9 mouse cellular contexts compared by ENCODE assay signal in the genomic region with DNA sequence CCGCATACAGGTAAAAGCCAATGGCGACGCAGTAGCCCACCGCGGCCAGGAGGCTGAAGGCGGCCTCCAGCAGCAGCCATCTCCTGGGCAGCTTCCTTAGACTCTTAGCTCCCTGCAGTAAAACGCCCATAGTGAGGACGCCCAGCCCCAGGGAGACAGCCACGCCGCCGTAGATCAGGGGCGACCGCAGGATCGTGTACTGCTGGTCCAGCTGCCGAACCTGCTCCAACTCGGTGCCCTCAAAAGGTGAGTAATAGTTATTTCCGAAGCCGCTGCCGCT. TPM values are rescaled to one million over a fixed set of nuclear protein-coding genes. Genes with fewer than 3 reads are reported as not detected.
DNase-seq lines count a peak whose midpoint lies in the region; ATAC-seq lines count a peak whose summit lies in the region.
"Had no signal": no experiment of that assay in that cellular context is flagged by ENCODE, and none has a peak within 500 bp of the region (broad histone marks: within the 10 kb centered on the region; RNA-seq: fewer than 3 reads in every experiment).

No protein-coding gene starts in this region.

- ATAC-seq in heart, embryonic 16.5 days (replicated peaks; ENCODE audit: extremely low read depth, insufficient read depth, low FRiP score): no peak
- peak; percentile 40; the same call in 1 of the 2 replicates for ATAC-seq in common myeloid progenitor, adult 5-6 weeks (replicated peaks; ENCODE audit: low read depth, poor library complexity, severe bottlenecking)
- peak; percentile 23 to 26; a peak in 2 of 4 replicates for ATAC-seq in hematopoietic stem cell, adult 5-6 weeks (replicated peaks in 1 of 2; ENCODE audit: insufficient read depth in 1 of 2, low FRiP score in 2 of 2, low TSS enrichment in 1 of 2, low read depth in 1 of 2, poor library complexity in 2 of 2, severe bottlenecking in 2 of 2)

- peak overlapping the region; percentile 31; the same call in 1 of the 2 replicates for H3K9ac ChIP-seq in heart, embryonic 16.5 days (ENCODE audit: low read length)

- H3K4me1 ChIP-seq in heart, embryonic 16.5 days (ENCODE audit: control insufficient read depth, insufficient read depth, low read length): peaks cover 4% of the 10 kb centered on the region
- H3K4me1 ChIP-seq in midbrain, embryonic 10.5 days: peaks cover 41% of the 10 kb centered on the region

- intact Hi-C loops in heart, postnatal 36 days (cut with DNase I): no loop called here

- H3K4me3 ChIP-seq in heart, embryonic 16.5 days (ENCODE audit: low read length): peak overlapping the region; percentile 41
- peak overlapping the region; percentile 50 for H3K4me3 ChIP-seq in midbrain, embryonic 10.5 days

- no peaks in the 10 kb centered on the region for H3K9me3 ChIP-seq in heart, embryonic 16.5 days (replicated peaks; ENCODE audit: control insufficient read depth, low read length)
- no peaks in the 10 kb centered on the region for H3K9me3 ChIP-seq in midbrain, embryonic 10.5 days (replicated peaks)

- no peaks in the 10 kb centered on the region for H3K36me3 ChIP-seq in heart, embryonic 16.5 days (ENCODE audit: control insufficient read depth, insufficient read depth)
- peaks cover 10% of the 10 kb centered on the region for H3K36me3 ChIP-seq in midbrain, embryonic 10.5 days

- DNase-seq in heart, postnatal 36 days: no peak
- no peak for DNase-seq in midbrain, embryonic 10.5 days (ENCODE audit: low spot score)
- DNase-seq in adipocyte (ENCODE audit: low spot score): no peak
- no peak for DNase-seq in thymus, postnatal 14 days
- no peak for DNase-seq in heart, adult 8-10 months (ENCODE audit: low spot score)

- 4% methylated on average over 19 of the region's 19 CpGs for WGBS in heart, embryonic 16.5 days
- 3% methylated on average over 19 of the region's 19 CpGs for WGBS in midbrain, embryonic 10.5 days

- peaks cover 26% of the 10 kb centered on the region for H3K27me3 ChIP-seq in heart, embryonic 16.5 days (ENCODE audit: control insufficient read depth, insufficient read depth, low read length)
- H3K27me3 ChIP-seq in midbrain, embryonic 10.5 days (ENCODE audit: low read depth, poor library complexity, severe bottlenecking): peaks cover 33% of the 10 kb centered on the region

- no peak overlapping the region for H3K27ac ChIP-seq in heart, embryonic 16.5 days (ENCODE audit: low read length)
- peak overlapping the region; percentile 6; the same call in 1 of the 2 replicates for H3K27ac ChIP-seq in midbrain, embryonic 10.5 days (replicated peaks)
- H3K27ac ChIP-seq: macrophage had no signal

- H3K4me2 ChIP-seq in heart, embryonic 16.5 days (ENCODE audit: low read depth, low read length): peak overlapping the region; percentile 67

RNA-seq across cellular contexts. Expression of a gene that starts 13.8 kb away (rescaled TPM):
- polyA plus RNA-seq in heart, embryonic 16.5 days (2015; fragmentation: Nextera tagmentation; extraction: Ambion mirVana): 0.51 and 1.3 TPM in 2 replicates
- total RNA-seq in heart, postnatal 36 days (2021): under 1 TPM; 0.14 to 0.19 TPM
- not detected in 2 replicates for total RNA-seq in common myeloid progenitor, adult 5-6 weeks (2017)
- total RNA-seq in hematopoietic stem cell, adult 5-6 weeks (2017): not detected in 2 replicates
- 0.31 and 0.56 TPM in 2 replicates for polyA plus RNA-seq in midbrain, embryonic 10.5 days (2016; fragmentation: Nextera tagmentation; extraction: Ambion mirVana)
- total RNA-seq in heart, adult 8-10 months (2022): under 1 TPM in 2 of 4 experiments, not detected in 2; 0.17 to 0.53 TPM
- polyA plus RNA-seq: macrophage had no signal

RNA-seq across cellular contexts. Expression of a gene that starts 42.0 kb away (rescaled TPM):
- polyA plus RNA-seq in heart, embryonic 16.5 days (2015; fragmentation: Nextera tagmentation; extraction: Ambion mirVana): 0.09 and 0.12 TPM in 2 replicates
- total RNA-seq in heart, postnatal 36 days (2021): 1 to 10 TPM in 1 of 2 experiments, under 1 TPM in 1; 0.38 to 1.3 TPM
- not detected in 2 replicates for total RNA-seq in common myeloid progenitor, adult 5-6 weeks (2017)
- total RNA-seq in hematopoietic stem cell, adult 5-6 weeks (2017): not detected in 2 replicates
- polyA plus RNA-seq in midbrain, embryonic 10.5 days (2016; fragmentation: Nextera tagmentation; extraction: Ambion mirVana): not detected in 2 replicates
- 1 to 10 TPM in 1 of 4 experiments, under 1 TPM in 3; 0.14 to 2.0 (median 0.41) TPM for total RNA-seq in heart, adult 8-10 months (2022)
- polyA plus RNA-seq: macrophage had no signal
